Mouse (Mus musculus) neural tube, embryonic 13.5 days (tissue): ENCODE data around the gene Gm12166. TPM values are rescaled to one million over a fixed set of nuclear protein-coding genes. Genes with fewer than 3 reads are reported as not detected.
"Not testable (repeated sequence)": the region's sequence is repeated elsewhere in the genome, so short reads cannot be mapped to it uniquely, and the experiment has no call there.

Source experiments
- ATAC-seq: fragments of 200-750 bp; cut with Nextera tagmentation; 2 replicates; pipeline ENCODE4 v1.8.0; 2017; ENCODE audit warnings: low read depth, mild to moderate bottlenecking, moderate TSS enrichment, moderate library complexity
- H3K27ac ChIP-seq: fragments of 300-500 bp; sonication (generic); replicated peaks from 2 replicates; pipeline ENCODE4 v1.5.1; 2015; ENCODE audit warnings: moderate library complexity, mild to moderate bottlenecking, inconsistent platforms
- H3K27me3 ChIP-seq: fragments of 300-500 bp; sonication (generic); 2 replicates; pipeline ENCODE4 v1.6.1; 2015; ENCODE audit warnings: mild to moderate bottlenecking, inconsistent platforms
- H3K36me3 ChIP-seq: fragments of 300-500 bp; sonication (generic); 2 replicates; pipeline ENCODE4 v1.6.1; 2015; ENCODE audit warnings: mild to moderate bottlenecking, inconsistent platforms
- H3K4me1 ChIP-seq: fragments of 300-500 bp; sonication (generic); replicated peaks from 2 replicates; pipeline ENCODE4 v1.6.1; 2015; ENCODE audit warnings: inconsistent platforms
- H3K4me2 ChIP-seq: fragments of 300-500 bp; sonication (generic); 2 replicates; pipeline ENCODE4 v1.6.1; 2015; ENCODE audit warnings: inconsistent platforms, mild to moderate bottlenecking, moderate library complexity
- H3K4me3 ChIP-seq: fragments of 300-500 bp; sonication (generic); 2 replicates; pipeline ENCODE4 v1.5.1; 2015; ENCODE audit warnings: mild to moderate bottlenecking, inconsistent platforms
- H3K9ac ChIP-seq: fragments of 300-500 bp; sonication (generic); 2 replicates; pipeline ENCODE4 v1.6.1; 2015; ENCODE audit warnings: moderate library complexity, mild to moderate bottlenecking, inconsistent platforms
- H3K9me3 ChIP-seq: fragments of 300-500 bp; sonication (generic); 2 replicates; pipeline ENCODE4 v1.6.1; 2016; ENCODE audit warnings: inconsistent platforms
- WGBS: fragments of 180-500 bp; shearing (Covaris S2); methylation state at CpG from one replicate; pipeline ENCODE4 v1.1.7; 2015; 5-methylcytosine and 5-hydroxymethylcytosine counted together
- polyA plus RNA-seq: library from polyadenylated mRNA; unstranded; fragments of >200 nt; fragmentation: Nextera tagmentation; extraction: Ambion mirVana; gene quantifications from 2 replicates; pipeline ENCODE4 v1.2.1, GENCODE M21; 2015

Gene Gm12166
- polyA plus RNA-seq, 1 experiment from 2014 or later, result 7.2 TPM

DNA sequence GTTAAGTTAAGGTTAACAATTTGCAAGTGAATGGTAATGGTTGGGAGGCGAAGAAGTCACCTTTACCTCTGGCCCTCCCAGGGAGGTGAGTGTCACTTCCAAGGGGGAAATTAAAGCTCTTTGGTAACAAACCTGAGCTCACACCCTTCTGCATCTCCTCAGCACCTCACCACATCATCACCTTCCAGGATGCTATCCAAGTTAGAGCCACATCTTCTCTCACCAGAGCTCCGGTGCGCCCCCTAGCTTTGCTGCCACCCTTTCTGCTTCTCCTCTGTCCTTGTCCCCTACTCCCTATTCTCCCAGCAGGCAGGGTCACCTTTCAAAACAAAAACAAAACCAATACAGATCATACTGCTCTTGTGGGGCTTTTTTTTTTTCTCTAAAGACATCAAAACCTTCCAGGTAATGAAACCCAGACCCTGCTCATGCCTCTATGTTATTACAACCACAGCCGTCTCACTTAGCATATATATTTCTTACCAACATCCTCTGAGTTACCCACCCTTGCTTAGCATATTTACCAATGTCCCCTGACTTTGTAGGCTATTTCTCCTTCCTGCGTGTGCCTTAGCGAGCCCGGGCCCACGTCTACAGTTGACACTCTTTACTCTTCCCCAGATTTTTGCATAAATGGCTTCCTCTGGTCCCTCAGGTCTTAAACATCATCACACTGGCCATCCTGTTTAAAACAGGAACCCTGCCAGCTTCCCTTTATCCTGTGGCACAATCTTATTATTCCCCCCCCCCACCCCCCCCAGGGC is 7.9 kb upstream of the Gm12166 start:
- H3K4me3 ChIP-seq, result no peak overlapping the region
- H3K27me3 ChIP-seq, result no peaks in the 10 kb centered on the region
- ATAC-seq, result no peak
- WGBS, result 77% methylated on average over 8 of the region's 8 CpGs
- no peaks in the 10 kb centered on the region for H3K9me3 ChIP-seq
- no peak overlapping the region for H3K9ac ChIP-seq
- 0 out of 2 replicates have a peak, but pooled peaks cover 16% of the 10 kb centered on the region for H3K36me3 ChIP-seq
- no peak overlapping the region for H3K4me2 ChIP-seq
- H3K4me1 ChIP-seq, result peaks cover 36% of the 10 kb centered on the region
- no peak overlapping the region for H3K27ac ChIP-seq

DNA sequence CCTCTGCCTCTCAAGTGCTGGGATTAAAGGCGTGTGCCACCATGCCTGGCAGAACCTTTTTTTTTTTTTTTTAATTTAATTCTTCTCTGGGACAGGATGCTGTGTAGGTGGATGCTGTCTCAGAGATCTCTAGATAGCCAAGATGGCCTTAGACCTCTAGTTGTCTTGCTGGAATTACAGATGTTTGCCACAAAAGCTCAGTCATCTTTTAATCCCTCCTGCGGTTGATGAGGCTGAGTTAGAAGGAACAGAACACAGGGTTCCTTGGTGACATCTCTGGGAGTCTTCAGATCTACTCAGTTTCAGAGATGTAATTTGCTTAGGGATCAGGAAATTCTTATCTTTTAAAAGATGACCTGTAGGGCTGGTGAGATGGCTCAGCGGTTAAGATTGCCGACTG is 6.8 kb upstream of the Gm12166 start:
- no peaks in the 10 kb centered on the region for H3K27me3 ChIP-seq
- no peak overlapping the region for H3K4me2 ChIP-seq
- no peaks in the 10 kb centered on the region for H3K9me3 ChIP-seq
- ATAC-seq, result no peak
- H3K36me3 ChIP-seq, result 0 out of 2 replicates have a peak, but pooled peaks cover 16% of the 10 kb centered on the region
- no peak overlapping the region for H3K4me3 ChIP-seq
- WGBS, result 94% methylated on average over 4 of the region's 4 CpGs
- H3K4me1 ChIP-seq, result peaks cover 31% of the 10 kb centered on the region
- no peak overlapping the region for H3K27ac ChIP-seq
- no peak overlapping the region for H3K9ac ChIP-seq

DNA sequence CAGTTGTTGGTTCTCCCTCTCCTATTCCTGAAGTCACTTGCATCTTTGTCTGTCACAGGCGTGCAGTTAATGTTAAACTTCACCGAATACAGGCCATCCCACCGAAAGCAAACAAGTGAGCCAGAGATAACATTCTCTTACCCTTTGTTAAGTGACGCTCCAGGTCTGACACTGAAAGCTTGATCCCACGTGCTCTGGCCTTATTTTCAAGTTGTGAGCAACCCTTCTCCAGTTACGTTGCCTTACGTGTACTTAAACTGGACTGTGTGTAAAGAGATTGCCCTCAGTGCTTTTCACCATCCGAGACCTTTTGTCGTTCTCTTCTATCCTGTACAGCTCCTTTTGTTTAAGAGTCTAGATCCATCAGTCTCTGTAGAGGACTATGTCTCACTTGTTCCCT is 5.9 kb upstream of the Gm12166 start:
- Histone ChIP-seq H3K27me3 (no peaks in the 10 kb centered on the region), H3K9ac (peak overlapping the region; percentile 92), H3K27ac (no peak overlapping the region), H3K36me3 (0 out of 2 replicates have a peak, but pooled peaks cover 12% of the 10 kb centered on the region), H3K4me1 (peaks cover 28% of the 10 kb centered on the region), H3K4me3 (peak overlapping the region; percentile 73), H3K9me3 (no peaks in the 10 kb centered on the region), H3K4me2 (peak overlapping the region; percentile 65)
- no peak for ATAC-seq
- 37% methylated on average over 9 of the region's 9 CpGs for WGBS

DNA sequence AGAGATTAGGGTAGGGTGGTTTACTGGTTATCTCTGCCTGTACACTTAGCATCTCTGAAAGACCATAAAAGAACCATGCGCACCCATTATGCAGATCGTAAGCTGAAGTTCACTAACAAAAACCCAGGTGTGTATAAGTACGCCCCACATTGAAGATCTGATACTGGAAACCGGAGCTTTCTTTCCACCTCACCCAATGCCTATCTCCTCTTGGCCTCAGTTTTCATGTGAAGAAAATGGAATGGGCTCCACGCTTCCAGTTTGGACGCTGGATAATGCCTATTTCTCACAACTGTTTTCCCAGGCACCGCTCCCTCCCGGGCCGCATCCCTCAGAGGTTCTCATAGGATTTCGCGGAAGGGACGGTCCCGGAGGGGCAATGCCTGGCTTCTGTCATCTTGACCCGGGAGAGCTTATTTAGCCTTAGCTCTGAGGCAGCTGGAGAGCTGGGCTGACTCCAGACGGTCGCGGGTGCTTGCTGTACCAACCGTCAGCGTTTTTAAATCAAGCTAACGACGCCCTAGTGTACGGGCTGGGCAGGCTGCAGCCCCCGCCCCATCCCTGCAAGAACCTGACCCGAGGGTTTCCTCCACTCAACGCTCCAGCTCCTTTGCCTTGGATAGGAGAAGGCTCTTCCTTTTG is 4.8 kb upstream of the Gm12166 start:
- WGBS, result 2% methylated on average over 25 of the region's 25 CpGs
- peaks cover 28% of the 10 kb centered on the region for H3K4me1 ChIP-seq
- 0 out of 2 replicates have a peak, but pooled peaks cover 9% of the 10 kb centered on the region for H3K36me3 ChIP-seq
- no peaks in the 10 kb centered on the region for H3K27me3 ChIP-seq
- peak; percentile 27 for ATAC-seq
- peak overlapping the region; percentile 73 for H3K4me3 ChIP-seq
- peak overlapping the region; percentile 92 for H3K9ac ChIP-seq
- H3K27ac ChIP-seq, result peak overlapping the region; percentile 96
- H3K4me2 ChIP-seq, result peak overlapping the region; percentile 65
- H3K9me3 ChIP-seq, result no peaks in the 10 kb centered on the region

DNA sequence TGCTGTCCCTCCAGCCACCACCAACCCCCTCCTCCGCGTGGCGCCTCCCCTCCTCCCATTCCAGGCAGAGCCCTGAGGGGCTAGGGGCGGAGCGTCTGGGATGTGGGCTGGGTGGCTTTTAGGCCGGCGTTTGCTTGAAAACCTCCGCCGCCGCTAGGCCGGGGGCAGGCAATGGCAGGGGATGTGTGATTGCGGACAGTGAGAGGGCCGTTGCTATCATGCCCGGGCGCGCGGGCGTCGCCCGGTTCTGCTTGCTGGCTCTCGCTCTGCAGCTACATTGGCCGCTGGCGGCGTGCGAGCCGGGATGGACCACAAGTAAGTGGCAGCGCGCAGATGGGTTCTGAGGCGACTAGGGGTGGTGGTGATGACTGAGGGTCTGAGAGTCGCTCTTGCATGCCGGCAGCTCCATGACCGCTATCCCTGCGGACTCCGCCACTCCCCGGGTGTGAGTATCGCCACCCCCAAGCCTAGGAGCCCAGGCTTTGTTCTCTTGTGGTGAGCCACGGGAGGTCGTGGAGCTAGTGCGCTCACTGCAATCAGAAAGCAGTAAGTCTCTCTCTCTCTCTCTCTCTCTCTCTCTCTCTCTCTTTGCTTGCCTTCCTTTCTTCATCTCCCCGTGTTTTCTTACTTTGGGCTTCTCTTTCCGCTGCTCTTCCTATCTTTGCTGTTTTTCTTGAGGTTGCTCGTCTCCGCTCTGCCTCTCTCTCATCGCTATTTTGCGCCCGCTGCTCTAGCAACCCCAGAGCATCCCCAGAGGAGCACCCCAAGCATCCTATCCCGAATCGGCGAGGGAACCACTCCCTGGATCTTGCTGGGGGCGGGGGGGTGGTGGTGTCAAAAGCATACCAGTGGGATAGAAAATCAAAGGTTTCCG is 4.0 kb upstream of the Gm12166 start, which contains the start of gene Adam19:
Gene Adam19, plus strand, starts transcription at position 97 of the 874 bp plus-strand sequence.
- Histone ChIP-seq H3K36me3 (0 out of 2 replicates have a peak, but pooled peaks cover 6% of the 10 kb centered on the region), H3K9ac (peak within 1 kb of the TSS; percentile 92), H3K27me3 (no peaks in the 10 kb centered on the region), H3K4me1 (peaks cover 28% of the 10 kb centered on the region), H3K9me3 (no peaks in the 10 kb centered on the region), H3K4me3 (peak within 1 kb of the TSS; percentile 73), H3K27ac (peak within 1 kb of the TSS; percentile 96), H3K4me2 (peak within 1 kb of the TSS; percentile 65)
- WGBS, result under 1% methylated on average over 43 of the region's 51 CpGs
- ATAC-seq, result peak; percentile 86

DNA sequence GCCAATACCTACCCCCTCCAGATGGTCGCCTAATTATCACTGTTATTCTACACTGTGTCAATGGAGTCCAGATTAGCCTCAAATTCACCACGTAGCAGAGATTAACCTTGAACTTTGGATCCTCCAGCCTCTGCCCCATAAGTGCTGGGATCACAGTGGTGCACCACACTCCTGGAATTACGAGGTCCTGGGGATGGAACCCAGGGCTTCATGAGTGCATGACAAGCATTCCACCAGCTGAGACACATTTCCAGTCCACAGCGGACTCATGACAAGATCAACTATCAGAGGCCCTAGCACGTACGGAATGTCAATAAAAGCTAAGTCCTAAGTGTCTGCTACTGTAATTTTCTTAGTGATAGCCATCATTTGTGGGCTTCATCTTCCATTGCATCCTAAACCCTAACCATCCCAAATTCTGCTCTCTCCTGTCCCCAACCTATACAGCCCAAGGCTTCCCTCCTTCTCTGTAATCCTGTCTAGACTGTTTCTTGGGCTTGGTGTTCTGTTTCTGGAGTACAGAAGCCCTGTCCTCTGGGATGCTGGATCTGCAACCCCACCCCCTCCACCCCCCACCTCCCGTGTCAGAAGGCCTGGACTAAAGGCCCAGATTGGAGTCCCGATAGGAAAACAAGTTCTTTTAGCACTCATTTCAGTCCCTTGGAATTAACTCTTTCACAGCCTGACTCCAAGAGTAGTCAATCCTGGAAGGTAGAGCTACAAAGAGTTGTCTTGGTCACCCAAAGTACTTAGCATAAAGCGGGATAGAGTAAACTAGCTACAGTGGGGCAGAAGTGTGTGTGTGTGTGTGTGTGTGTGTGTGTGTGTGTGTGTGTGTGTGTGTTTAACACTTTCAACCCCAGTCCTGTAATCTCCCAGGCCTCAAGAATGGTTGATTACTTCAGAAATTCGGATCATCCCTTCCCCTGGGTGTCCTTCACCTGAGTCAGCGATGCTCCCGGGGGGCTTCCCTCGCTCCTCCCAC is 3.1 kb upstream of the Gm12166 start:
- WGBS, result 28% methylated on average over 13 of the region's 13 CpGs

DNA sequence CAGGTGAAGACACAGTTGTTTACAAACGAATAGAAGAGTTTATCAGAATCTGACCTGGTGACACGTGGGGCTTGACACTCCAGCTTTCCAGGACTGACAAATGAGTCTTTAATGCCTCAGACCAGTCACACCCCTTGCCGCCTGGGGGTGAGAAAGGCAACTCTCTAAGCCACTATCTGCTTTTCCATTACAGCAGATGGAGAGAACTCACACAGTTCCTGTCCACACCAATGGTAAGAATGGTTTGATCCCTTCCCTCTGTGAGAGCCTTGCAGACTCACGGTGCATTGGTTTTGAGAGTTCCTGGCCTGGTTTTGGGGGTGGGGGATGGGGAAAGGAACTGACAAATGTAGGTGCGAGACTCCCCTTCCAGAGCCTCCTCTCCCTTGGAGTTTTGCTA is 2.2 kb upstream of the Gm12166 start:
- no peak overlapping the region for H3K27ac ChIP-seq
- WGBS, result 49% methylated on average over 5 of the region's 5 CpGs
- no peaks in the 10 kb centered on the region for H3K36me3 ChIP-seq
- no peak overlapping the region for H3K4me2 ChIP-seq
- H3K27me3 ChIP-seq, result no peaks in the 10 kb centered on the region
- no peak for ATAC-seq
- no peaks in the 10 kb centered on the region for H3K9me3 ChIP-seq
- no peak overlapping the region for H3K4me3 ChIP-seq
- H3K4me1 ChIP-seq, result peaks cover 28% of the 10 kb centered on the region
- no peak overlapping the region for H3K9ac ChIP-seq

More for the DNA sequence above, 3.1 kb upstream of the Gm12166 start:
- H3K27ac ChIP-seq, result peak overlapping the region; percentile 96
- no peaks in the 10 kb centered on the region for H3K36me3 ChIP-seq
- ATAC-seq, result peak; percentile 64
- H3K9me3 ChIP-seq, result no peaks in the 10 kb centered on the region
- peaks cover 28% of the 10 kb centered on the region for H3K4me1 ChIP-seq
- peak overlapping the region; percentile 65 for H3K4me2 ChIP-seq
- H3K4me3 ChIP-seq, result peak overlapping the region; percentile 73
- peak overlapping the region; percentile 92 for H3K9ac ChIP-seq
- H3K27me3 ChIP-seq, result no peaks in the 10 kb centered on the region

DNA sequence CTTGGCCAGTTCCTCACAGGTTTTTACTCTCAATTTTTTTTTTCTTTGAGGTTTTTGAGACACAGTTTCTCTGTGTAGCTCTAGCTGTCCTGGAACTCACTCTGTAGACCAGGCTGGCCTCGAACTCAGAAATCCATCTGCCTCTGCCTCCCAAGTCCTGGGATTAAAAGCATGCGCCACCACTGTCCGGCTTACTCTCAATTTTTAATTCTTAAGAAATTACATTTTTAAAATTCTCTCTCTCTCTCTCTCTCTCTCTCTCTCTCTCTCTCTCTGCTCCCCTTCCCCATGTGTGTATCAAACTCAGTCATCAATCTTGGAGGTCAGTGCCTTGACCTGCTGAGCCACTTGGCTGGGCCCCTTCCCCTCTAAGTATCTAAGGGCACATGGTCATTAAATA is 1.3 kb upstream of the Gm12166 start:
- peaks cover 28% of the 10 kb centered on the region for H3K4me1 ChIP-seq
- H3K27ac ChIP-seq, H3K4me2 ChIP-seq, H3K27me3 ChIP-seq, H3K9me3 ChIP-seq, H3K4me3 ChIP-seq, ATAC-seq, H3K36me3 ChIP-seq, H3K9ac ChIP-seq: not testable (repeated sequence)
- WGBS, result 92% methylated on average over 3 of the region's 3 CpGs

DNA sequence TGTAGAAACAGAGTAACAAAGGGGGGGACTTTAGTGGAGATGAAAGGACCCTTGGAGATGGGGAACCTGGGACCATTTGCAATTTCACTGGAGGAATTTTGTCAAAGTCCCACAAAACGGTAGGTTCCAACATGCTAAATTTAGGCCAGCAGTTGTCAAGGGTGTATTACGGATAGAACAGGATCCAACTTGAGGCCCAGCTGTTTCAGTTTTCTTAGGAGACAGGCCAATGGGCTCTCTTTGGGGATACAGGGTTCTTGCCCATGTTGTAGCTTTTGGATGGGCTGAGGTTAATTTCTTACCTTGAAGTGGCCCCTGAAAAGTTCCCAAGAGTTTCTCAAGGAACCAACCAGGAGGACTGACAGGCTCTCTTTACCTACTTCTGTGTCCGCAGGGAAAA is 4.9 kb downstream of the Gm12166 start:
- 85% methylated on average over 3 of the region's 3 CpGs for WGBS
- H3K36me3 ChIP-seq, result no peaks in the 10 kb centered on the region
- no peak overlapping the region for H3K4me3 ChIP-seq
- no peaks in the 10 kb centered on the region for H3K4me1 ChIP-seq
- H3K9me3 ChIP-seq, result no peaks in the 10 kb centered on the region
- no peak overlapping the region for H3K9ac ChIP-seq
- ATAC-seq, result no peak
- no peaks in the 10 kb centered on the region for H3K27me3 ChIP-seq
- H3K4me2 ChIP-seq, result no peak overlapping the region
- H3K27ac ChIP-seq, result no peak overlapping the region

DNA sequence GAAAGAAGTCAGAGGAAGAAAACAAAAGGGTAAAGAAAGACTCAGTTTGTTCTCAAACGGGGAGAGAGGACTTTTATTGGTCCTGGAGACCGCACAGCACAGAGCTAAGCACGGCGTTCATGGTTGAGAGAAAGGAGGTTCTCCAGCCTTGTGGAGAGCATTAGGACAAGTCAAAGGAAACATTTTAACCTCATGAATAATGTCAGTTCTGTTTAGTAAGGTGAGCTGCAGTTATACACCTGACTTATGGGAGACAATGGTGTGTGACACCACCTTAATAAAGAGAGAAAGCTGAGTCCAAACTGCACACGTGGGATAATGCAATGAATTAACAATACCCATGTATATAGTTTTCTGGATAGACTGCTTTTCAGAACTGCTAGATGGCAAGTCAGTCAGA is 7.3 kb downstream of the Gm12166 start:
- Histone ChIP-seq H3K36me3 (no peaks in the 10 kb centered on the region), H3K4me2 (no peak overlapping the region), H3K27ac (no peak overlapping the region), H3K9ac (no peak overlapping the region), H3K9me3 (no peaks in the 10 kb centered on the region), H3K4me1 (no peaks in the 10 kb centered on the region), H3K4me3 (no peak overlapping the region), H3K27me3 (no peaks in the 10 kb centered on the region)
- WGBS, result 89% methylated on average over 5 of the region's 5 CpGs
- no peak for ATAC-seq
